Mouse (Mus musculus) bone marrow, adult 2 months (tissue): ENCODE results near the gene Sppl3. TPM values are rescaled to one million over a fixed set of nuclear protein-coding genes. Genes with fewer than 3 reads are reported as not detected.

ENCODE experiments used
- H3K27ac ChIP-seq: fragments of 200-500 bp; 2 replicates; pipeline ENCODE4 v1.5.1; 2012; ENCODE audit warnings: low read depth, mild to moderate bottlenecking, control low read depth, inconsistent platforms, low read length; ENCODE audit not compliant: control insufficient read depth, poor library complexity, insufficient read depth
- H3K4me1 ChIP-seq: fragments of 200-500 bp; 2 replicates; pipeline ENCODE4 v1.6.1; 2011; ENCODE audit warnings: low read length; ENCODE audit not compliant: control insufficient read depth, insufficient read depth
- H3K4me3 ChIP-seq: fragments of 200-500 bp; replicated peaks from 2 replicates; pipeline ENCODE3; 2011; ENCODE audit warnings: mild to moderate bottlenecking, low read depth, low read length, control low read depth; ENCODE audit not compliant: control insufficient read depth
- CTCF ChIP-seq: fragments of 200-500 bp; IDR thresholded peaks from 2 replicates; pipeline ENCODE4 v1.5.1; 2011; ENCODE audit warnings: low read length, control low read depth; ENCODE audit not compliant: control insufficient read depth, insufficient read depth
- POLR2A ChIP-seq: fragments of 200-500 bp; IDR thresholded peaks from 2 replicates; pipeline ENCODE4 v1.6.1; 2011; ENCODE audit warnings: low read depth, mild to moderate bottlenecking, control low read depth, low read length, borderline replicate concordance; ENCODE audit not compliant: control insufficient read depth
- WGBS: fragments of 180-500 bp; shearing (Covaris S2); methylation state at CpG from one replicate; pipeline ENCODE4 v1.1.7; 2018; 5-methylcytosine and 5-hydroxymethylcytosine counted together
- polyA plus RNA-seq: library from polyadenylated mRNA; stranded (reverse); fragments of >200 nt; gene quantifications from 2 replicates; pipeline ENCODE4 v1.2.4, GENCODE M21; 2011; ENCODE audit warnings: low replicate concordance; ENCODE audit not compliant: missing spikeins, insufficient read depth, insufficient read length

Sppl3 gene
- polyA plus RNA-seq, 1 experiment = 44.8 TPM

DNA sequence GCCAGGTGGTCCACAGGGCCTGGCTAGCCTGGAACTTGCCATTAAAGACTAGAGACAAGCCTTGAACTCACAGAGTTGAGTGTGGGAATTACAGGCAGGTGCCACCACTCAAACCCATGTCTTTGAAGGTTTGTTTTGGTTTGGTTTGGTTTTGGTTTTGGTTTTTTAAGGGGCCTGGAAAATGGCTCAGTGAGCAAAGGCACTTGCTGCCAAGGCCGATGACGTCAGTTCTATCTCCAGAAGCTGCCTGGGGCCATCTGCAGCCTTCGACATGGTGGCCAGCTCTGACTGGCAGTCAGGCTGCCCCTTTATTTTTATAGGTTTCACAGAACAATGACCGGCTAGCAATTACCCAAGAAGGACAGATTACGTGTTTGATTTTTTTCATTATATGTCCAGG, 110.0 kb downstream of the Sppl3 start:
- no peak for TF ChIP-seq CTCF
- TF ChIP-seq POLR2A = no peak
- Histone ChIP-seq H3K4me3 (no peak overlapping the region), H3K27ac (no peak overlapping the region), H3K4me1 (peaks cover 1% of the 10 kb centered on the region; the same call in 1 of the 2 replicates)
- WGBS = 87% methylated on average over 5 of the region's 5 CpGs

GRCm38 (mm10) chr5:115124690-115125089, 113.8 kb downstream of the Sppl3 start:
- no peak overlapping the region for H3K27ac ChIP-seq
- WGBS = 86% methylated on average over 6 of the region's 6 CpGs
- no peak for TF ChIP-seq CTCF
- TF ChIP-seq POLR2A = no peak
- no peaks in the 10 kb centered on the region for H3K4me1 ChIP-seq
- no peak overlapping the region for H3K4me3 ChIP-seq

DNA sequence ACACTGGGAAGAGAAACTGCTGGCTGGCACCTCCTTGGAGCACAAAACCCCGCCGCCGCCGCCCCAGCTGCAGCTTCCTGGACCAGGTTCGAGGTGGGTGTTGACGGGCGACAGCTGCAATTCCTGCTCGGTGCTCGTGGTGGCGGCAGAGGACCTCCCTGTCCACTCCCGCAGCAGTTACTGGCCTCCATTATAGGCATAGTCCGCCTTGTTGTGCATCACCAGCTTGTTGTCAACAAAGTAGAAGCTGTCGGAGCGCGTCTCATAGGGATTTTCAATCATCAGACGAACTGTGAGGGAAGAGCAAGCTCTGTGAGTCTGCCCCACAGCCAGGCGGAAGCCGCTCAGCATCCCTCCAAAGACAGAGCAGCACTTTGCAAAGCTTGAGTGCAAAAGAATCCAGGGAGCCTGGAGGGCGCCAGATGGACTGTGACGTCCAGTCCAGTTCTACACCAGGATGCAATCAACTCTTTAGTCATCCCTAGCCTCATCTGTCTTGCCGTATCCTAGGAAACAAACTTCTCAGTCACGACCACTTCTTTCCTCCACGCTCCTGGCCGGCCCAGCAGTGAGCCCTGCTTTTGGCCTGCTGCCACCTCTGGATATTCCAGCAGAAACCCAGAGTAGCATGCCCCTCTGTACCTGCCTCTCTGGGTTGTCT, 114.4 kb downstream of the Sppl3 start:
- TF ChIP-seq POLR2A (no peak), CTCF (peak; percentile 99)
- Histone ChIP-seq H3K4me1 (no peaks in the 10 kb centered on the region), H3K4me3 (no peak overlapping the region), H3K27ac (no peak overlapping the region)
- WGBS = 33% methylated on average over 24 of the region's 24 CpGs

- no peak for TF ChIP-seq CTCF
- no peak for TF ChIP-seq POLR2A
- Histone ChIP-seq H3K27ac (no peak overlapping the region), H3K4me1 (no peaks in the 10 kb centered on the region; the same call in 1 of the 2 replicates), H3K4me3 (no peak overlapping the region)
- WGBS = 84% methylated on average over 28 of the region's 28 CpGs
Measured at GRCm38 (mm10) chr5:115126578-115127312, 115.8 kb downstream of the Sppl3 start.

GRCm38 (mm10) chr5:115127421-115128179, 116.7 kb downstream of the Sppl3 start:
- Histone ChIP-seq H3K4me3 (no peak overlapping the region), H3K27ac (no peak overlapping the region), H3K4me1 (peaks cover under 1% of the 10 kb centered on the region; the same call in 1 of the 2 replicates)
- TF ChIP-seq CTCF = no peak
- 0 out of 2 replicates have a peak, but pooled peaks have one; percentile 6 for TF ChIP-seq POLR2A
- 90% methylated on average over 22 of the region's 22 CpGs for WGBS

DNA sequence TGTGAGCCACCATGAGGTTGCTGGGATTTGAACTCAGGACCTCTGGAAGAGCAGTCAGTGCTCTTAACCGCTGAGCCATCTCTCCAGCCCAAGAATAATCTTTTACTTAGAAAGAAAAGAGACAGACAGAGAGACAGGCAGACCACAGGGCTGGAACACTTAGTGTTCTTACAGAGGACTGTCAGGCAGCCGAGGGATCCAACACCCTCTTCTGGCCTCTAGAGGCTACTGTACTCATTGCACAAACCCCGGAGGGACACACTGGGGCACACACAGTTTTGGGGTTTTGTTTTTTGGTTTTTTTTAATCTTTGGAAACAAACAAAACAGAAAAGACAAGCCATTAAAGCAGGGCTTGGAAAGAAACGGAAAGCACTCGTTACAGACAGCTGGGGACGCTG, 118.4 kb downstream of the Sppl3 start:
- TF ChIP-seq POLR2A (no peak), CTCF (no peak)
- 80% methylated on average over 6 of the region's 6 CpGs for WGBS
- Histone ChIP-seq H3K27ac (no peak overlapping the region), H3K4me1 (peaks cover 4% of the 10 kb centered on the region), H3K4me3 (no peak overlapping the region)

GRCm38 (mm10) chr5:115132465-115132864, 121.5 kb downstream of the Sppl3 start:
- peaks cover 4% of the 10 kb centered on the region for H3K4me1 ChIP-seq
- 79% methylated on average over 8 of the region's 8 CpGs for WGBS
- no peak for TF ChIP-seq CTCF
- TF ChIP-seq POLR2A = no peak
- no peak overlapping the region for H3K4me3 ChIP-seq
- peak overlapping the region; percentile 67 for H3K27ac ChIP-seq

DNA sequence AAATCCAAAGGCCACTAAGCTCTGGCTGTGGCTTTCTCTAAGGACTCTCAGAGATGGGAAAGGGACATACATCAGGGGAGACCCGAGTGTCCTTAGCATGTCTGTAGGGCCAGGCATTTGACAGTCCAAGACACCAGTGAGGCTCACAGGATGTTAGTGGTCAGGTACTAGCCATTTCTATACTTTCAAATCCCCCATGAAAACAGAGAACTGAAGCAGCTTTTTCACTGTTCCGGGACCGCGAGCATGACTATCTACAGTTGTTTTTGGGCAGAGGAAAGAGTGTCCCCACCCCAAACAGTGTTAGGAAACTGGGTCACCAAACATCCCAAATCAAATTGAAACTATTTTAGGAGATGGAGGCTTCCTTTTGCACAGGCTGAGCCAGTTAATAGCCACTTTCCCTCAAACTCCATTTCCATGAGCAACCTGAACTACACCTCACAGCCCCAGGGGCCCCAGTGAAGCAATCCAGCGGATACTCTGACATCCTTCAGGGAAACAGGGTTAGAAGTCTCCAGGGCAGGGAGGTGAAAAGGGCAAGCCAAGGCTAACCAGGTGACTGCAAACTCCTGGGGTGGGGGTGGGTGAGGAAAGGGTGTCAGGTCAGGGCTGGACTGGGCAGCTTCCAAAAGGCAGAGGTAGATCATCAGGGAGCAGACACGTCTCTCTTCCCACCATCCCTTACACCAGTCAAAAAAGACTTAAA, 122.6 kb downstream of the Sppl3 start:
- TF ChIP-seq CTCF = no peak
- 35% methylated on average over 6 of the region's 6 CpGs for WGBS
- peaks cover 4% of the 10 kb centered on the region for H3K4me1 ChIP-seq
- peak overlapping the region; percentile 46 for H3K4me3 ChIP-seq
- H3K27ac ChIP-seq = peak overlapping the region; percentile 26
